Mouse (Mus musculus) E14TG2a.4 (cell line): ENCODE data around the gene Pdik1l.

Experiments used
- CTCF ChIP-seq: conservative IDR thresholded peaks from 2 replicates; pipeline ENCODE4 v1.5.1; 2014; ENCODE audit warnings: low read length
- NANOG ChIP-seq: IDR thresholded peaks from 2 replicates; pipeline ENCODE4 v1.6.1; 2014; ENCODE audit warnings: borderline replicate concordance, low read length, mixed read lengths
- POU5F1 ChIP-seq: IDR thresholded peaks from 2 replicates; pipeline ENCODE4 v1.6.1; 2014; ENCODE audit warnings: low read length, borderline replicate concordance

DNA sequence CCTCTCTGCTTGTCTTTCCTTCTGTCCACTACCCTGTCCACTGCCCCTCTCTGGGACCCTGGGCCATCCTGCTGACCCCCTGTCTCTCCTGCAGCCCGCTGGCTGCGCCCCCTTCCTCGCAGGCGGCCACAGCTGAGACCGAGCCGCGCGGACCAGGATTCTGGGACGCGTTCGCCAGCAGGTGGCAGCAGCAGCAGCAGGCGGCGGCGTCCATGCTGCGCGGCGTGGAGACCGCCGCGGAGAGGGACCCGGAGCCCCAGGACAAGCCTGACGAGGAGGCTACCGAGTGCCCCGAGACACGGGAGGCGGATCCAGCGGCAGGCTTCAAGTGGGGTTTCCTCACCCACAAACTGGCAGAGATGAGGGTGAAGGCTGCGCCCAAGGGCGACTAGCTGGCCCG is 38.0 kb downstream of the Pdik1l start:
- no peak; the same call in 1 of the 2 replicates for TF ChIP-seq CTCF
- no peak for TF ChIP-seq POU5F1
- TF ChIP-seq NANOG = no peak
